Mouse (Mus musculus) kidney, postnatal 10 days (tissue): ENCODE measurements around the gene Ulk1.
"Not testable (repeated sequence)": the region's sequence is repeated elsewhere in the genome, so short reads cannot be mapped to it uniquely, and the experiment has no call there.

Source experiments
- DNase-seq: peaks from one replicate; pipeline ENCODE4 v3.0.0; 2021; ENCODE audit warnings: mixed read lengths

Gene Ulk1

GRCm38 (mm10) chr5:110809667-110810325 is at the start of gene Ulk1:
Gene Ulk1, minus strand, starts transcription at chr5:110810097.
- DNase-seq, result peak; percentile 100

- peak; percentile 80 for DNase-seq
Observed at GRCm38 (mm10) chr5:110859013-110859650, 49.2 kb upstream of the Ulk1 start.

- DNase-seq, result peak; percentile 39
Observed at GRCm38 (mm10) chr5:110857091-110857490, 47.2 kb upstream of the Ulk1 start.

- DNase-seq, result no peak
Observed at GRCm38 (mm10) chr5:110852990-110853389, 43.1 kb upstream of the Ulk1 start.

GRCm38 (mm10) chr5:110841046-110841862 is 31.4 kb upstream of the Ulk1 start:
- DNase-seq, result no peak

- DNase-seq, result peak; percentile 61
Observed at GRCm38 (mm10) chr5:110840465-110840864, 30.6 kb upstream of the Ulk1 start.

- DNase-seq, result peak; percentile 98
Observed at GRCm38 (mm10) chr5:110839678-110840365, 29.9 kb upstream of the Ulk1 start, which contains the start of the genes Hscb and Chek2. Gene Hscb, minus strand, starts transcription at chr5:110839777. Gene Chek2, plus strand, starts transcription at chr5:110839979.

- no peak for DNase-seq
Observed at GRCm38 (mm10) chr5:110839038-110839677, 29.3 kb upstream of the Ulk1 start.

GRCm38 (mm10) chr5:110838016-110838415 is 28.1 kb upstream of the Ulk1 start:
- DNase-seq, result not testable (repeated sequence)

- peak; percentile 78 for DNase-seq
Observed at GRCm38 (mm10) chr5:110835959-110836358, 26.1 kb upstream of the Ulk1 start.

GRCm38 (mm10) chr5:110831036-110831720 is 21.3 kb upstream of the Ulk1 start:
- no peak for DNase-seq

GRCm38 (mm10) chr5:110827576-110827975 is 17.7 kb upstream of the Ulk1 start:
- DNase-seq, result no peak

GRCm38 (mm10) chr5:110826781-110827495 is 17.0 kb upstream of the Ulk1 start:
- DNase-seq, result peak; percentile 20

GRCm38 (mm10) chr5:110824421-110824820 is 14.5 kb upstream of the Ulk1 start:
- DNase-seq, result no peak

- DNase-seq, result peak; percentile 53
Observed at GRCm38 (mm10) chr5:110808821-110809666, 853 bp downstream of the Ulk1 start.

GRCm38 (mm10) chr5:110808061-110808631 is 1.8 kb downstream of the Ulk1 start:
- peak; percentile 96 for DNase-seq

- peak; percentile 5 for DNase-seq
Observed at GRCm38 (mm10) chr5:110807453-110807852, 2.4 kb downstream of the Ulk1 start.

GRCm38 (mm10) chr5:110806676-110807075 is 3.2 kb downstream of the Ulk1 start:
- DNase-seq, result no peak

GRCm38 (mm10) chr5:110806154-110806553 is 3.7 kb downstream of the Ulk1 start:
- DNase-seq, result no peak
